8 mouse cellular contexts compared by ENCODE assay signal in genomic region chr12:76369206-76369977, GRCm38 (mm10). TPM values are rescaled to one million over a fixed set of nuclear protein-coding genes. Genes with fewer than 3 reads are reported as not detected.
DNase-seq lines count a peak whose midpoint lies in the region; ATAC-seq lines count a peak whose summit lies in the region.

Gene Zbtb25, minus strand, starts transcription at chr12:76369602.

- H3K36me3 ChIP-seq in heart, embryonic 14.5 days (ENCODE audit: control insufficient read depth, insufficient read depth, low read length) = no peaks in the 10 kb centered on the region
- H3K36me3 ChIP-seq in liver, embryonic 12.5 days = 0 out of 2 replicates have a peak, but pooled peaks cover 5% of the 10 kb centered on the region
- H3K36me3 ChIP-seq in splenic B cell, adult 2 months (ENCODE audit: control insufficient read depth, insufficient read depth, low read length, poor library complexity, severe bottlenecking) = no peaks in the 10 kb centered on the region

- H3K9ac ChIP-seq in heart, embryonic 14.5 days (ENCODE audit: low read length) = peak within 1 kb of the TSS; percentile 99
- H3K9ac ChIP-seq in liver, embryonic 12.5 days = peak within 1 kb of the TSS; percentile 99

- peak within 1 kb of the TSS; percentile 96 for H3K4me2 ChIP-seq in heart, embryonic 14.5 days (ENCODE audit: low read length)
- H3K4me2 ChIP-seq in liver, embryonic 12.5 days = peak within 1 kb of the TSS; percentile 94

- peak within 1 kb of the TSS; percentile 90 to 96 for H3K4me3 ChIP-seq in heart, embryonic 14.5 days (ENCODE audit: control insufficient read depth in 1 of 2, insufficient read depth in 1 of 2, low read depth in 1 of 2, low read length in 2 of 2)
- peak within 1 kb of the TSS; percentile 96 for H3K4me3 ChIP-seq in liver, embryonic 12.5 days

- no peaks in the 10 kb centered on the region for H3K9me3 ChIP-seq in heart, embryonic 14.5 days (ENCODE audit: control insufficient read depth, low read length)
- H3K9me3 ChIP-seq in liver, embryonic 12.5 days (replicated peaks) = no peaks in the 10 kb centered on the region

- H3K27me3 ChIP-seq in heart, embryonic 14.5 days (ENCODE audit: control insufficient read depth, insufficient read depth, low read length) = no peaks in the 10 kb centered on the region
- no peaks in the 10 kb centered on the region for H3K27me3 ChIP-seq in liver, embryonic 12.5 days (replicated peaks)
- no peaks in the 10 kb centered on the region for H3K27me3 ChIP-seq in splenic B cell, adult 2 months (ENCODE audit: control insufficient read depth, insufficient read depth, low read length, poor library complexity, severe bottlenecking)

- H3K4me1 ChIP-seq in heart, embryonic 14.5 days (ENCODE audit: control insufficient read depth in 2 of 2, insufficient read depth in 2 of 2, low read length in 2 of 2) = peaks cover 15 to 47% of the 10 kb centered on the region in 2 experiments
- H3K4me1 ChIP-seq in liver, embryonic 12.5 days = peaks cover 69% of the 10 kb centered on the region

- ATAC-seq in erythroid progenitor cell, adult 5-6 weeks (replicated peaks; ENCODE audit: low FRiP score, poor library complexity, severe bottlenecking) = peak; percentile 67
- peak; percentile 72 for ATAC-seq in heart, embryonic 14.5 days (ENCODE audit: insufficient number of reproducible peaks, insufficient read depth, low FRiP score, low read depth)
- ATAC-seq in liver, embryonic 12.5 days = peak; percentile 72

- H3K27ac ChIP-seq in heart, embryonic 14.5 days (replicated peaks in 1 of 2; ENCODE audit: control insufficient read depth in 1 of 2, insufficient read depth in 1 of 2, low read depth in 2 of 2, low read length in 2 of 2) = peak within 1 kb of the TSS; percentile 98 to 100
- H3K27ac ChIP-seq in liver, embryonic 12.5 days = peak within 1 kb of the TSS; percentile 99

- 0% methylated on average over 86 of the region's 96 CpGs for WGBS in heart, embryonic 14.5 days
- under 1% methylated on average over 94 of the region's 96 CpGs for WGBS in liver, embryonic 12.5 days (ENCODE audit: insufficient replicate concordance)

- DNase-seq in CD4-positive helper T cell, adult 2 months (ENCODE audit: low read depth, low spot score) = peak; percentile 93
- peak; percentile 89 for DNase-seq in brain, embryonic 18.5 days (ENCODE audit: low read depth, low spot score)
- DNase-seq in kidney, postnatal 14 days = peak; percentile 90
- peak; percentile 88 for DNase-seq in naive thymus-derived CD4-positive, alpha-beta T cell, adult 2 months (ENCODE audit: low read depth)
- peak; percentile 90 for DNase-seq in splenic B cell, adult 2 months (ENCODE audit: low read depth, low spot score)

RNA-seq across cellular contexts. Expression of gene Zbtb25, which starts in this region (rescaled TPM):
- 11.9 and 43.6 TPM in 2 replicates for total RNA-seq in erythroid progenitor cell, adult 5-6 weeks (2015; ENCODE audit: low replicate concordance)
- 4.0 and 8.6 TPM in 2 replicates for total RNA-seq in erythroid progenitor cell, adult 5-6 weeks (2017; ENCODE audit: low replicate concordance)
- 12.1 and 14.4 TPM in 2 replicates for polyA plus RNA-seq in heart, embryonic 14.5 days (2014; fragmentation: Nextera tagmentation; extraction: Ambion mirVana)
- polyA plus RNA-seq in liver, embryonic 12.5 days (2016; fragmentation: Nextera tagmentation; extraction: Ambion mirVana) = 10.3 and 10.8 TPM in 2 replicates

Comparison
In these comparisons a context has a peak if more than half of its experiments do, and no peak if none do; other contexts are left out.
1. Peak in every context shown above with its lines: DNase-seq, ATAC-seq, H3K4me3 ChIP-seq and H3K27ac ChIP-seq.